Mouse (Mus musculus): ENCODE measurements around the gene Dnajc12. TPM values are rescaled to one million over a fixed set of nuclear protein-coding genes. Genes with fewer than 3 reads are reported as not detected.
"Not testable (repeated sequence)": the region's sequence is repeated elsewhere in the genome, so short reads cannot be mapped to it uniquely, and the experiment has no call there.

Gene Dnajc12
- polyA plus RNA-seq, 1 experiment = 2.4 TPM

DNA sequence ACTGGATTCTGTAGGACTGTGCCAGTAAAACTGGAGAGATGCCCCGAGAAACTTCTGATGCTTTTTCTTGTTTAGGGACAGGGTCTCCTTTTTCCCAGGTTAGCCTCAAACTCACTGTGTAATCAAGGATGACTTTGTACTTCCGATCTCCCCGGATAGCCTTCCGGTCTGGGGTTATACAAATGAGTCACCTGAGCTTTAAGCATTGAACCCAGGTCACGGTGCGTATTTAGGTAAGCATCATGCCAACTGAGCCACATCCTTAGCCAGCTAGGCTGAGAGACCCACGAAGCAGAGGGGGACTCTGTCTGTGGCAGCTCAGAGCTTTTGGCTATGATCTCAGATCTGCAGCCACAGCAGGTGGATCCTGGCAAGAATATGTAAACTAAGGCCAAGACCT lies 31.6 kb upstream of the Dnajc12 start:
- Histone ChIP-seq H3K4me3 (no peak overlapping the region), H3K27me3 (ENCODE audit: control insufficient read depth, insufficient read depth, insufficient read length) (peaks cover 5% of the 10 kb centered on the region), H3K79me2 (ENCODE audit: control insufficient read depth, insufficient read depth) (no peaks in the 10 kb centered on the region), H3K4me2 (ENCODE audit: low read depth) (no peak overlapping the region), H3K36me3 (ENCODE audit: control insufficient read depth, insufficient read depth) (no peaks in the 10 kb centered on the region), H3ac (ENCODE audit: control insufficient read depth, insufficient read length) (no peak overlapping the region)
- TF ChIP-seq MYOD1 (IDR thresholded peaks at IDR 0.05; ENCODE audit: control insufficient read depth in 1 of 3, insufficient read length in 2 of 3, low read depth in 2 of 3) (no peak), MAX (IDR thresholded peaks at IDR 0.05; ENCODE audit: low read depth) (no peak), SRF (IDR thresholded peaks at IDR 0.05; ENCODE audit: control insufficient read depth, insufficient read length, low read depth) (no peak), POLR2A (IDR thresholded peaks at IDR 0.05; ENCODE audit: insufficient read length, low read depth) (no peak), TCF12 (IDR thresholded peaks at IDR 0.05; ENCODE audit: insufficient read depth, poor library complexity, severe bottlenecking) (no peak), CEBPB (IDR thresholded peaks at IDR 0.05; ENCODE audit: insufficient read depth, poor library complexity, severe bottlenecking) (no peak), REST (IDR thresholded peaks at IDR 0.05; ENCODE audit: insufficient read depth, insufficient read length) (no peak), POLR2AphosphoS2 (IDR thresholded peaks at IDR 0.05; ENCODE audit: insufficient read length, low read depth) (no peak), MYOG (IDR thresholded peaks at IDR 0.05; ENCODE audit: control insufficient read depth in 1 of 3, insufficient read depth in 1 of 3, insufficient read length in 2 of 3, low read depth in 2 of 3) (no peak), TCF3 (IDR thresholded peaks at IDR 0.05; ENCODE audit: insufficient read length, low read depth) (no peak), USF1 (IDR thresholded peaks at IDR 0.05; ENCODE audit: low read depth) (no peak), E2F4 (IDR thresholded peaks at IDR 0.05; ENCODE audit: insufficient read depth) (no peak)

DNA sequence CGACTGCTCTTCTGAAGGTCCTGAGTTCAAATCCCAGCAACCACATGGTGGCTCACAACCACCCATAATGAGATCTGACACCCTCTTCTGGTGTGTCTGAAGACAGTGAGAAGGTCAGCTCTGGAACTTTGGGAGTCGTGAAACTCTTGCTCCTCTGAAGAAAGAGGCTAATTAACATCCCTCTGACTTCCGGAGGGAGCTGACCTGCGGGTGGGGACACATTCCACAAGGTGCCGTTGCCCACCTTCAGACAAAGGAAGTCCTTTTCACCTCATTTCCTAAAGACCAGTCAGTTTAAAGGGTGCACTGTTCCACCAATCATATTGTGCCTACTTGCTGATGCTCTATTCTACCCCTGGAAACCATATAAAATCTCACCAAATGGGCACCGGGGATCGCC lies 31.1 kb upstream of the Dnajc12 start:
- not testable (repeated sequence) for H3K4me2 ChIP-seq (ENCODE audit: low read depth); H3K36me3 ChIP-seq (ENCODE audit: control insufficient read depth, insufficient read depth); H3ac ChIP-seq (ENCODE audit: control insufficient read depth, insufficient read length); H3K79me2 ChIP-seq (ENCODE audit: control insufficient read depth, insufficient read depth); H3K27me3 ChIP-seq (ENCODE audit: control insufficient read depth, insufficient read depth, insufficient read length); H3K4me3 ChIP-seq

GRCm38 (mm10) chr10:63352111-63352510 lies 30.1 kb upstream of the Dnajc12 start:
- H3ac ChIP-seq (ENCODE audit: control insufficient read depth, insufficient read length) = no peak overlapping the region
- no peak for TF ChIP-seq USF1 (IDR thresholded peaks at IDR 0.05; ENCODE audit: low read depth)
- TF ChIP-seq CEBPB (IDR thresholded peaks at IDR 0.05; ENCODE audit: insufficient read depth, poor library complexity, severe bottlenecking) = no peak
- H3K4me3 ChIP-seq = no peak overlapping the region
- H3K27me3 ChIP-seq (ENCODE audit: control insufficient read depth, insufficient read depth, insufficient read length) = peaks cover 5% of the 10 kb centered on the region
- no peak overlapping the region for H3K4me2 ChIP-seq (ENCODE audit: low read depth)
- no peaks in the 10 kb centered on the region for H3K79me2 ChIP-seq (ENCODE audit: control insufficient read depth, insufficient read depth)
- no peaks in the 10 kb centered on the region for H3K36me3 ChIP-seq (ENCODE audit: control insufficient read depth, insufficient read depth)

- no peaks in the 10 kb centered on the region for H3K27me3 ChIP-seq (ENCODE audit: control insufficient read depth, insufficient read depth, insufficient read length)
These were observed 21.7 kb upstream of the Dnajc12 start for GRCm38 (mm10) chr10:63360502-63360901.

GRCm38 (mm10) chr10:63365918-63366455 lies 16.3 kb upstream of the Dnajc12 start:
- H3K4me2 ChIP-seq (ENCODE audit: low read depth) = no peak overlapping the region
- no peaks in the 10 kb centered on the region for H3K79me2 ChIP-seq (ENCODE audit: control insufficient read depth, insufficient read depth)
- TF ChIP-seq TCF12 (IDR thresholded peaks at IDR 0.05; ENCODE audit: insufficient read depth, poor library complexity, severe bottlenecking) (no peak), POLR2A (IDR thresholded peaks at IDR 0.05; ENCODE audit: insufficient read length, low read depth) (no peak), TCF3 (IDR thresholded peaks at IDR 0.05; ENCODE audit: insufficient read length, low read depth) (no peak), E2F4 (IDR thresholded peaks at IDR 0.05; ENCODE audit: insufficient read depth) (no peak), MYOD1 (IDR thresholded peaks at IDR 0.05; ENCODE audit: control insufficient read depth in 1 of 3, insufficient read length in 2 of 3, low read depth in 2 of 3) (no peak), MAX (IDR thresholded peaks at IDR 0.05; ENCODE audit: low read depth) (no peak), USF1 (IDR thresholded peaks at IDR 0.05; ENCODE audit: low read depth) (no peak), SRF (IDR thresholded peaks at IDR 0.05; ENCODE audit: control insufficient read depth, insufficient read length, low read depth) (no peak), CEBPB (IDR thresholded peaks at IDR 0.05; ENCODE audit: insufficient read depth, poor library complexity, severe bottlenecking) (no peak), MYOG (IDR thresholded peaks at IDR 0.05; ENCODE audit: control insufficient read depth in 1 of 3, insufficient read depth in 1 of 3, insufficient read length in 2 of 3, low read depth in 2 of 3) (no peak), POLR2AphosphoS2 (IDR thresholded peaks at IDR 0.05; ENCODE audit: insufficient read length, low read depth) (no peak), REST (IDR thresholded peaks at IDR 0.05; ENCODE audit: insufficient read depth, insufficient read length) (no peak)
- no peak overlapping the region for H3ac ChIP-seq (ENCODE audit: control insufficient read depth, insufficient read length)
- no peaks in the 10 kb centered on the region for H3K27me3 ChIP-seq (ENCODE audit: control insufficient read depth, insufficient read depth, insufficient read length)
- no peaks in the 10 kb centered on the region for H3K36me3 ChIP-seq (ENCODE audit: control insufficient read depth, insufficient read depth)
- no peak overlapping the region for H3K4me3 ChIP-seq

More at GRCm38 (mm10) chr10:63360502-63360901, 21.7 kb upstream of the Dnajc12 start:
- no peak overlapping the region for H3K4me3 ChIP-seq
- H3K79me2 ChIP-seq (ENCODE audit: control insufficient read depth, insufficient read depth) = no peaks in the 10 kb centered on the region
- no peak overlapping the region for H3ac ChIP-seq (ENCODE audit: control insufficient read depth, insufficient read length)
- H3K4me2 ChIP-seq (ENCODE audit: low read depth) = no peak overlapping the region
- H3K36me3 ChIP-seq (ENCODE audit: control insufficient read depth, insufficient read depth) = no peaks in the 10 kb centered on the region
- no peak for TF ChIP-seq CEBPB (IDR thresholded peaks at IDR 0.05; ENCODE audit: insufficient read depth, poor library complexity, severe bottlenecking)
- TF ChIP-seq TCF3 (IDR thresholded peaks at IDR 0.05; ENCODE audit: insufficient read length, low read depth) = no peak
- no peak for TF ChIP-seq TCF12 (IDR thresholded peaks at IDR 0.05; ENCODE audit: insufficient read depth, poor library complexity, severe bottlenecking)
- no peak for TF ChIP-seq MAX (IDR thresholded peaks at IDR 0.05; ENCODE audit: low read depth)
- no peak for TF ChIP-seq REST (IDR thresholded peaks at IDR 0.05; ENCODE audit: insufficient read depth, insufficient read length)
- no peak for TF ChIP-seq MYOD1 (IDR thresholded peaks at IDR 0.05; ENCODE audit: control insufficient read depth in 1 of 3, insufficient read length in 2 of 3, low read depth in 2 of 3)
- TF ChIP-seq POLR2A (IDR thresholded peaks at IDR 0.05; ENCODE audit: insufficient read length, low read depth) = no peak
- no peak for TF ChIP-seq E2F4 (IDR thresholded peaks at IDR 0.05; ENCODE audit: insufficient read depth)
- TF ChIP-seq MYOG (IDR thresholded peaks at IDR 0.05; ENCODE audit: control insufficient read depth in 1 of 3, insufficient read depth in 1 of 3, insufficient read length in 2 of 3, low read depth in 2 of 3) = no peak
- TF ChIP-seq SRF (IDR thresholded peaks at IDR 0.05; ENCODE audit: control insufficient read depth, insufficient read length, low read depth) = no peak
- TF ChIP-seq USF1 (IDR thresholded peaks at IDR 0.05; ENCODE audit: low read depth) = no peak
- TF ChIP-seq POLR2AphosphoS2 (IDR thresholded peaks at IDR 0.05; ENCODE audit: insufficient read length, low read depth) = no peak
